Mouse (Mus musculus) right cerebral cortex, adult 18-20 months (tissue): ENCODE data around the gene Dchs1.
A peak's percentile ranks its signal among the peaks of the same experiment; 100 is the strongest.
"Not testable (repeated sequence)": the region's sequence is repeated elsewhere in the genome, so short reads cannot be mapped to it uniquely, and the experiment has no call there.

Experiments used
- DNase-seq: peaks from one replicate; pipeline ENCODE4 v3.0.0; 2022; ENCODE audit warnings: mixed read lengths

The Dchs1 gene

GRCm38 (mm10) chr7:105740851-105741250, 46.6 kb downstream of the Dchs1 start:
- no peak for DNase-seq

GRCm38 (mm10) chr7:105740089-105740795, 47.2 kb downstream of the Dchs1 start:
- DNase-seq, result no peak

- DNase-seq, result no peak
Measured at GRCm38 (mm10) chr7:105738948-105739347, 48.5 kb downstream of the Dchs1 start.

- no peak for DNase-seq
Measured at GRCm38 (mm10) chr7:105738286-105738685, 49.2 kb downstream of the Dchs1 start.

- DNase-seq, result no peak
Measured at GRCm38 (mm10) chr7:105737648-105738047, 49.8 kb downstream of the Dchs1 start.

GRCm38 (mm10) chr7:105736911-105737521, 50.4 kb downstream of the Dchs1 start, which contains the start of gene Rrp8:
TSS of gene Rrp8 (minus strand) at chr7:105737385.
- peak; percentile 52 for DNase-seq

GRCm38 (mm10) chr7:105736264-105736901, 51.1 kb downstream of the Dchs1 start, which contains the start of gene Ilk:
TSS of gene Ilk (plus strand) at chr7:105736592.
- peak; percentile 94 for DNase-seq

- not testable (repeated sequence) for DNase-seq
Measured at GRCm38 (mm10) chr7:105735464-105735863, 52.0 kb downstream of the Dchs1 start.

GRCm38 (mm10) chr7:105734826-105735225, 52.6 kb downstream of the Dchs1 start:
- no peak for DNase-seq

GRCm38 (mm10) chr7:105733836-105734235, 53.6 kb downstream of the Dchs1 start:
- DNase-seq, result no peak

GRCm38 (mm10) chr7:105728701-105729428, 58.6 kb downstream of the Dchs1 start:
- peak; percentile 63 for DNase-seq

- no peak for DNase-seq
Measured at GRCm38 (mm10) chr7:105726980-105727325, 60.5 kb downstream of the Dchs1 start.

- DNase-seq, result peak; percentile 73
Measured at GRCm38 (mm10) chr7:105726144-105726979, 61.1 kb downstream of the Dchs1 start.

- no peak for DNase-seq
Measured at GRCm38 (mm10) chr7:105721916-105722315, 65.5 kb downstream of the Dchs1 start.

GRCm38 (mm10) chr7:105715366-105715765, 72.1 kb downstream of the Dchs1 start:
- DNase-seq, result no peak

GRCm38 (mm10) chr7:105708733-105709132, 78.7 kb downstream of the Dchs1 start:
- no peak for DNase-seq

GRCm38 (mm10) chr7:105703816-105704215, 83.6 kb downstream of the Dchs1 start:
- DNase-seq, result no peak

GRCm38 (mm10) chr7:105703184-105703583, 84.3 kb downstream of the Dchs1 start:
- peak; percentile 78 for DNase-seq
